Mouse (Mus musculus) cerebellum, postnatal 36 days (tissue): ENCODE measurements at regions not wholly inside any gene's neighbourhood (a gene's known extent, or its start where the extent isn't known, plus 50 kb on each side); places are given as distances from the start of the nearest gene placed in this dataset.
A peak's percentile ranks its signal among the peaks of the same experiment; 100 is the strongest.

Experiments used
- DNase-seq, 2 experiments: peaks; one replicate each; pipeline ENCODE4 v3.0.0; 2021 to 2022; ENCODE audit warnings: mixed read lengths in 2 of 2

DNA sequence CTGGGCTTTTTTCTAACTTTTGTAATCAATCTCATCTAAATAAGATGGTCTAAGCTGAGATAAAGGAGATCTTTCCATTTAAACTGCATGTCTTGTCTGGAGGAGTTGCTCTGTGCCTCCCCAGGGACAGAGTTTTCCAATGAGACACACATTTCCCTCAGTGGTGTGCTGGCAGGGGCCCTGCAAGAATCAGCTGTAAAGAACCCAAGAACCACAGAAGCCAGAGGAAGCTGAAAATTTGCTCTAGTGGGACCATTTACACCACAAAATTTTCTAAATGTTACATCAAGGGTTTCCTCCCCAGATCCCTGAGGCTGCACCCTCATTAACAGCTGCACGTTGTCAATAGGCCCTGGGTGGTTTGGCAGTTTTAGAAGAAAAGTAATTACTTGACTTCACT lies 301.0 kb upstream of the Ttc14 start:
- no peak for DNase-seq

DNA sequence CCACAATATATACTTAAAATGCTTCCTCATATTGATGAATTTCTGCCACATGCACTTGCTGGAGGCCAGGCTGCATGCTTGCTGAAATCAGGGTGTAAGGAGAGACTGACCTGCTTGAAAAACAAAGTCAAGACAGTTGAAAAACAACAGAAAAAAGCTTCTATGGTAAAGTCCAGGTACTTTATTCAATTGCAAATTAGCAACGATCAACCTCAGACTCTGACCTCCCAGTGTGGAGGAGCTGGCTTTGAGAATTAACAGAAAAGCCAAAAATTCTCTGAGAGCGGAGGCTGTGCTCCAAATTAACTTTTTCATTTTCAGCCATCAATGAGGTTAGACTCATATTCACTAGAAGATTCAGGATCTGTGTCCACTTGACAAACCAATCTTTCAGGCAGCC lies 291.4 kb upstream of the Ttc14 start:
- DNase-seq, result no peak

DNA sequence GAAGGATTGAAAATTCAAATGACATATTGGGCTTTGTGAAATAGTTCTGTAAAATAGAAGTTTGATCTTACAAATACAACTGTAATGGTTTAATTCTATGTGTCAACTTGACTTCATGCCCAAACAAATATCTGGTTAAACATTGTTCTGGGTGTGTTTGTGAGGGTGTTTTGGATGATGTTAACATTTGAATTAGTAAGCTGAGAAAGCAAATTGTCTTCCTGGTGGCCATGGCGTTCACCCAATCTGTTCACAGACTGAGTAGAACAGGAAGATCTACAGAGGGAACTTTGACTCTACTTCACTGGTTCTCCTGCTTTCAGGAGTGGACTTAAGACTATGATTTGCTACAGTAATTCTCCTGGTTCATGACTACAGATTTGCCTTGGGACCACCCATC lies 255.5 kb upstream of the Ttc14 start:
- DNase-seq, result no peak

DNA sequence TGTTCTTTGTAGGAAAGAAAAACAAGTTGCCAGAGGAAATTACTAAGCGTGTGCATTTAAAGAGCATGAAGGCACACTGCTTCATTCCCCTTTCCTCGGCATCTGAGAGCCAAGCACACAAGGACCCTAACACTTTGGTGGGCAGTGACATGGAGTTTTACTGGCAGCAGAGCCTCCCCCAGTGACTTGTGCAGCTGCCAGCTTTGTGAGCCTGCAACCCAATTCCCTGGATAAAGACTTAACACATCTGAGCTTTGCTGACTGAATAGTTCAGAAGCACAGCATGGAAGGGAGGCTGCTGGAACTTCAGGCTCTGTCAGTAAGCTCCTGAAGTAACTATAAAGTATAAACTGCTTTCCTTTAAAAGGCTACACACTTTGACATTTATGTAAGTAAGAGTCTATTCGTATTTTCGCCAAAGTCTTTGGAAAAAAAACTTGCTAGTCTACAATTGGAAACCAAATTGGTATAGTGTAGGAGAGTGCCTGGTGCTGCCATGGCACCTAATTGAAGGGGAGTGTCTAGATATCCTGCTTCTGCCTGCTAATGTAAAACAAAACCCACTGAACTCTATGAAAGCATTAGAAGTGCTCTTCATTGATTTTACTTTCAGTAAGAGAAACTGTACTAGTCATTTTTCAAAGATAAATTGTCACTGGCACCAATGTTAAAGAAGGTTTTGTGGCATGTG lies 236.8 kb upstream of the Ttc14 start:
- DNase-seq, result no peak

DNA sequence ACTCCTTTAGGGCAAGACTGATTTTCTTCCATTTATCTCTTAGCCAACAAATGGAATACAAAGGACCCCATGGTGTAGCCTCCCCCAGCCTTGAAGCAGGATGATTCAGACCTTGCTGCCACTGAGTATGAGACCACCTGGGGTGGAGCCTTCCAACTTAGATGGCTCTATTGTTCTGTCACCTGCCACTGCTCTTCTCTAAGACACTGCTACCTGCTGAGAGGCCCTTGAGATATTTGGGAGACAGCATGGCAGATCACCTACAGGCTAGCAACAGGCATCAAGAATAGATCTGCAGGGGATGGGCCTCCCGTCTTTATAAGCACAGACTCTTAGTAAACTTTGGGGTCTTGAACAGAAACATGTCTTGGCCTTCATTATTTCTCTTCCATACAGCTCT lies 219.0 kb upstream of the Ttc14 start:
- no peak for DNase-seq

DNA sequence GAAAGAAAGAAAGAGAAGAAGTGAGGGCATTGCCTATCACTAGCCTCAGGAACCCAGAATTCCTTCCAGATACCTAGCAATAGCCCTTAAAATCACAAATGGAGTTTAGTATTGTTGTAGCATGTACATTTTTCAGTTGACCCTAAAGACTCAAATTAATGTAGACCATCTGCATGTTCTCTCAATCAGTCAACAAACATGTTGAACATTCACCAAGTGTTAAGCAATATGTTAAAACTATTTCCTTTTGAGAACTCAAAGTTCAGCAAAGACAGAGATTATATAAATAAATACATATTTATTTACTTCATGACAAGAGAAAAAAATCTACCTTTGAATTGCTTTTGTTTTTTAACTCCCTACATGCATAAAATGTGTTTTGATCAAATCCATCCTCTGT lies 185.4 kb upstream of the Ttc14 start:
- no peak for DNase-seq

DNA sequence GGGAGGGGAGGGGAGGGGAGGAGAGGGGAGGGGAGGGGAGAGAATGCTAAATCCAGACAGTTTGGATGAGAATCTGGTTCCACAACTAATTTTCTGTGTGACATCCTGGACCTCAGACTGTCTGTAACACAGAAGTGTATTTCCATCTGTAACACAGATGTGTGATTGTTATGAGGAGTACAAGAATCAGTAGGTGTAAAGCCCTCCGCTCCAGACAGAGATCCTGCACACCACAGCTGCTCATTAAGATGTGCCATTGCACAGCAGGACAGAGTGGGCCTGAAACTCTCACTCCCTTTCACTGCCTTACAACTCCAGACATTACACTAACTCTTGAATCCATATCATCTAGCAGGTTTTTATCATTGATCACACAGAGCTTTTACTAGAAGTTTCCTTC lies 182.8 kb upstream of the Ttc14 start:
- no peak for DNase-seq

DNA sequence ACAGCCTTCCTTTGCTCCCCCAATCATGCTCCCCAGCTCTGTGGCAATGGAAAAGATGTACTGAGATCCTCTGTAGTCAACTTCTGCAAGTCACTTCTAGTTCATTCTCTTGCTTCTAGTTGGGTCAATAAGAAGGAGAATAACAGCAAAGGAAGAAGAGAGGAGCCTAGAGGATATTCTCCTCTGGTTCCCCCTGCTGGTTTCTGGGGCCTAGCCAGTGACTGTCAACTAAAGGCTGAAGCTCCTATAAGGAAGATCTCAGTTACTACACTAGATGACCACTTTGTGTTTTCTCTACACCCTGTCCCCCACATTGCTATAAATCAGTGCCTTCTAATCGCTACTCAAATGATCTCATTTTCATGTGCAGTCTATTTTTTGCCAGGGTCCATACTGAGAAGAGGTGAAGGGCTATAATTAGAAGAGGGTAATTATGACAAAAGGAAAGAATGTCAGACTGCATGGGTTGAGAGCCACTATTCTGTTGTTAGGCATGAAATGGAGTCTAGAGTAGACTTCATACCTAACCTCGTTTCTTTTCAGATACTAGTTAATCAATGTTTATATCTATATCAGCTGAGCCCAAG lies 166.6 kb upstream of the Ttc14 start:
- no peak for DNase-seq

DNA sequence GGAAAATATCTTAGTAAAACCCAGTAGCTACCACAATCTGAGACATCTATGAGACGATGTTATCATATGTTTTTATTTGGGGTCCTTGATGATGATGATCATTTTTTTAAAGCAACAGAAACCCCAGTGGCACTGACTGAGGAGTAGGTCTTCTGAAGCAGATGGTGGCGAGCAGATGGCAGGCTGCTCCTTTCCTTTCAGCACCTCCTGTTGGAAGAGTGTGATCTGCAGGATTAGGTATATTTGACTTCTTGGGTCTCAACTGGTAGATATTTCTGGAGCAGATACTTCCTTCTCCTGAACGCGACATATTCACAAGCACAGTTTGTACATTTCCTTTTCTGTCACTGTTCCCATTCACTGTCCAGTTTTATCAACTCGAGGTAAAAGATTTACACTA lies 141.0 kb upstream of the Ttc14 start:
- peak in 1 of 2 experiments; percentile 5 for DNase-seq
